Mouse (Mus musculus) C2C12 (cell line): Measurements from ENCODE around the gene Lypd6b. TPM values are rescaled to one million over a fixed set of nuclear protein-coding genes. Genes with fewer than 3 reads are reported as not detected.

Source experiments
- H3K27me3 ChIP-seq: one replicate; pipeline ENCODE4 v1.6.1; 2011; ENCODE audit not compliant: control insufficient read depth, insufficient read depth, insufficient read length
- H3K36me3 ChIP-seq: one replicate; pipeline ENCODE4 v1.6.1; 2011; ENCODE audit not compliant: control insufficient read depth, insufficient read depth
- H3K4me3 ChIP-seq: one replicate; pipeline ENCODE4 v1.5.1; 2011; ENCODE audit warnings: mild to moderate bottlenecking, control low read depth; ENCODE audit not compliant: poor library complexity, insufficient read depth, severe bottlenecking
- H3K79me2 ChIP-seq: one replicate; pipeline ENCODE4 v1.6.1; 2011; ENCODE audit not compliant: control insufficient read depth, insufficient read depth
- H3K79me3 ChIP-seq: one replicate; pipeline ENCODE4 v1.6.1; 2011; ENCODE audit warnings: low read depth, control low read depth
- H3ac ChIP-seq: one replicate; pipeline ENCODE3; 2011; ENCODE audit warnings: low read depth; ENCODE audit not compliant: control insufficient read depth, insufficient read length
- CEBPB ChIP-seq: IDR thresholded peaks from one replicate; pipeline ENCODE4 v1.6.1; 2011; ENCODE audit warnings: low read depth, mild to moderate bottlenecking, control low read depth, moderate library complexity
- CTCF ChIP-seq: IDR thresholded peaks from one replicate; pipeline ENCODE4 v1.5.1; 2011; ENCODE audit not compliant: control insufficient read depth, insufficient read depth, insufficient read length
- FOSL1 ChIP-seq: IDR thresholded peaks from one replicate; pipeline ENCODE4 v1.8.0; 2011; ENCODE audit warnings: mild to moderate bottlenecking, low read length; ENCODE audit not compliant: poor library complexity, insufficient read depth, severe bottlenecking
- MAX ChIP-seq: IDR thresholded peaks from one replicate; pipeline ENCODE4 v1.6.1; 2011; ENCODE audit warnings: mild to moderate bottlenecking, control low read depth
- MYOD1 ChIP-seq: IDR thresholded peaks from one replicate; pipeline ENCODE4 v1.6.1; 2011; ENCODE audit warnings: low read depth; ENCODE audit not compliant: control insufficient read depth, insufficient read length
- MYOG ChIP-seq: IDR thresholded peaks from one replicate; pipeline ENCODE4 v1.6.1; 2011; ENCODE audit not compliant: control insufficient read depth, insufficient read length; ENCODE audit errors: extremely low read depth
- USF1 ChIP-seq: IDR thresholded peaks from one replicate; pipeline ENCODE4 v1.6.1; 2011; ENCODE audit warnings: low read depth, mild to moderate bottlenecking, control low read depth, moderate library complexity
- polyA plus RNA-seq: library from polyadenylated mRNA; unstranded; fragments of >200 nt; fragmentation: generic; extraction: Trizol; gene quantifications from one replicate; pipeline ENCODE4 v1.2.1, GENCODE M21; 2012; ENCODE audit warnings: missing spikeins

Lypd6b gene
- polyA plus RNA-seq, 1 experiment, result 0.02 TPM

DNA sequence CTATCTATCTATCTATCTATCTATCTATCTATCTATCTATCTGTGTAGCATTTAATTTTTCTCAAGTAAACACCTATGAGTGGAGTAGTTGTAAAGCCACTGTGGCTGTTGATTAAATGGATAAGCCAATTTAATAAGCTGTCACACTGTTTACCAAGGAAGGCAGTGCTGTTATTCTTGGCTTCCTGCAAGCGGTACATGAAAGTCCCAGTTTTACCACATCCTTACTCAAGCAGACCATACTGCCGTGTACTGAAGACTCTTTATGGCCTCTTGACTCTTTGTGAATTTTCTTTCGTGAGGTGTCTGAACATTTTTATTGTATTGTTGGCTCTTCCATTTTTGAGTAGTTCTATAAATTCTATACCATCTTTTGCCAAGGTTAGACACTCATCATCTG lies 58.6 kb downstream of the Lypd6b start:
- Histone ChIP-seq H3K27me3 (no peaks in the 10 kb centered on the region), H3K36me3 (no peaks in the 10 kb centered on the region)

DNA sequence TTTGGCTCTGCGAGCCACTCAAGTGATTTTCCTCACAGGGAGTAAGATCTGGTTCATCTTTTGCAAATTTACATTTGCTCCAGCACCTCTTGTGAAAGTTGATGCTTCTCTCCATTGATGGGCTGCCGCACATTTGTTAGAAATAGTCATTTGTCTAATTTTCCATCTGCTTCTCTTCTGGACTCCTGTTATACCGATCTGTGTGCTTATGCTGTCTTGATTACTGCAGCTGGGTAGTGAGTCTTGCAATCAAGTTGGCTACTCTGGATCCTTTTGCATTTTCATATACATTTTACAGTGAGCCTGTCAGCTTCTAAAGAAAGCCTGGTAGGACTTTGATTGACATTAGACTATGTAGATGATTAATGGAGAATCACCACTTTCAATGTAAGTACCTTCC lies 59.4 kb downstream of the Lypd6b start:
- H3K27me3 ChIP-seq, result no peaks in the 10 kb centered on the region
- H3K36me3 ChIP-seq, result no peaks in the 10 kb centered on the region
- H3ac ChIP-seq, result no peak overlapping the region
- H3K79me2 ChIP-seq, result no peaks in the 10 kb centered on the region
- H3K79me3 ChIP-seq, result no peaks in the 10 kb centered on the region
- TF ChIP-seq MYOD1 (no peak), CEBPB (no peak), MAX (no peak), CTCF (no peak), MYOG (no peak), USF1 (no peak), FOSL1 (no peak)
- H3K4me3 ChIP-seq, result no peak overlapping the region

More for the DNA sequence above, 58.6 kb downstream of the Lypd6b start:
- no peaks in the 10 kb centered on the region for H3K79me2 ChIP-seq
- no peak overlapping the region for H3K4me3 ChIP-seq
- H3ac ChIP-seq, result no peak overlapping the region
- TF ChIP-seq CTCF, result no peak
- no peak for TF ChIP-seq MYOG
- no peaks in the 10 kb centered on the region for H3K79me3 ChIP-seq

DNA sequence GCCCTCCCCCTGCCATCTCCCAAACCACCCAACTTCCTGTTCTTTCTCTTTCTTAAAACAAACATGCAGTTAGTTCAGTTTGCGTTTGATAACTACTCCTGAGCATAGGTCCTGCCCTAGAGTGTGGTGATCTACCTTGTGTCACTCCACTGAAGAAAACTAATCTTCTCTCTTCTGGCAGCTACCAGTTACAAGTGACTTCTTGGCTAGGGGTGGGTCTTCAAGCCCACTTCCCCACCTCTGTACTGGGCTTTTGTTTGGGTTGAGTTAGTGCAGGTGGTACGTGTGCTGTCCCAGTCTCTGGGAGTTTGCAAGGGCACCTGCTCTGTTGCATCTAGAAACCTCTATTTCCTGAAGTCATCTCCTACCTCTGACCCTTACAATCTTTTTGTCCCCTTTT lies 60.3 kb downstream of the Lypd6b start:
- Histone ChIP-seq H3K79me2 (no peaks in the 10 kb centered on the region), H3K36me3 (no peaks in the 10 kb centered on the region), H3K79me3 (no peaks in the 10 kb centered on the region), H3K27me3 (no peaks in the 10 kb centered on the region), H3ac (no peak overlapping the region), H3K4me3 (no peak overlapping the region)
- TF ChIP-seq CTCF, result no peak
- no peak for TF ChIP-seq FOSL1
- no peak for TF ChIP-seq MYOG
- no peak for TF ChIP-seq USF1
- no peak for TF ChIP-seq CEBPB
- TF ChIP-seq MYOD1, result no peak
- TF ChIP-seq MAX, result no peak

DNA sequence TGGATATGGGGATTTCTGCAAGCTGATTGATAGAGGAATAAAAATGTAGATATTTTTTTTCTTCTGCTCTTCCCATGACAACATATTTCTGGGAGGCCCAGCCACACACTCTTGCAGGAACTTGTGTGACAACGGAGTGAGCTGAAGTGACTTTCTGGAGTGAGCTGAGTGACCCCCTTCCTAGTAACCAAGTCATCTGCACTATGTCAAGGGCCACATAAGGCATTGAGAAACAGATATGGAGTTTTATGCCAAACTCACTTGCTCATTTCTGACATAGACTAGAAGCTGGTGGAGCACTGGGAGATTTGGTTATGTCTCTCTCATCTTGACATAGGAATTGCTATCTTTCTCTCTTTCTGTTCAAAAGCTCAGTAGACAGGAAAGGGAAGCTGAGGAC lies 62.3 kb downstream of the Lypd6b start:
- H3ac ChIP-seq, result no peak overlapping the region
- no peaks in the 10 kb centered on the region for H3K27me3 ChIP-seq
- no peak overlapping the region for H3K4me3 ChIP-seq
- H3K36me3 ChIP-seq, result no peaks in the 10 kb centered on the region
- no peaks in the 10 kb centered on the region for H3K79me3 ChIP-seq
- TF ChIP-seq MAX (no peak), CTCF (no peak), FOSL1 (no peak), USF1 (no peak), MYOD1 (no peak), CEBPB (no peak), MYOG (no peak)
- no peaks in the 10 kb centered on the region for H3K79me2 ChIP-seq

DNA sequence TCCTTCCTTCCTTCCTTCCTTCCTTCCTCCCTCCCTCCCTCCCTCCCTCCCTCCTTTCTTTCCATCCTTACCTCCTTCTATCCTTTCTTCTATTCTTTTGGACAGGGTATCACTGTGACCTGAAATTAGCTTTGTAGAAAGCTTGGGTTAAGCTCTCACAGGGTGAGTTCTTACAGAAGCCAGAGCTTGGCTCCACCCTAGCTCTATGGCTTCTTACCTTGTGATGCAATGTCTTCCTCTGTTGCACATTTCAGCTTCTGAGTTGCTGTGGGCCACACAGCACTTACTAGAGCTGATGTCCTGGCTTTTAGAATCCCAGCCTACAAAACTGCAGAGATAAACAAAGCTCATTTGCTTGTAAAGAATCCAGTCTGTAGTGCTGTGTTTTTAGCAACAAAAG lies 64.5 kb downstream of the Lypd6b start:
- H3K79me3 ChIP-seq, result no peaks in the 10 kb centered on the region
- no peak overlapping the region for H3K4me3 ChIP-seq
- no peak for TF ChIP-seq USF1
- TF ChIP-seq FOSL1, result no peak
- no peak for TF ChIP-seq MYOG
- no peak for TF ChIP-seq MYOD1
- TF ChIP-seq MAX, result no peak
- no peak for TF ChIP-seq CTCF
- no peak for TF ChIP-seq CEBPB
- H3ac ChIP-seq, result no peak overlapping the region
- no peaks in the 10 kb centered on the region for H3K79me2 ChIP-seq
- H3K27me3 ChIP-seq, result no peaks in the 10 kb centered on the region
- H3K36me3 ChIP-seq, result no peaks in the 10 kb centered on the region

DNA sequence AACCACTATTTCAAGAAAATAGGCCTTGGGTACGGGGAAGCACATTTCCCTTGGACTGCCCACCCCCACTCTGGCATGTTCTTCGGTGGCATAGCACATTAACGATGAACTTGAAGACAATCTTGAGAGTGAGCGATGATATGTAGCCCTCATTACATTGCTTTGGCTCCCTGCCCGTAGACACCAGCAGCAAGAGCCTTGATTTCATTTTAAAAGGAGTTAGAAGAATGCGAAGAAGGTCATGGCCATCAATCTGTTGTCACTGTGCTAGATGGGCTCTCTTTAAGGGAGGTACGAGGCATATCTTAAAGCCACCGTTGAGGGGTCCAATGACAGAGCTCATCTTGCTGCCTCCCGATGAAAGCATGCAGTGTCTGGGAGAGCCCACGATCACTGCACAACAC lies 68.7 kb downstream of the Lypd6b start:
- Histone ChIP-seq H3K4me3 (no peak overlapping the region), H3K36me3 (no peaks in the 10 kb centered on the region), H3K27me3 (no peaks in the 10 kb centered on the region), H3ac (no peak overlapping the region), H3K79me2 (no peaks in the 10 kb centered on the region), H3K79me3 (no peaks in the 10 kb centered on the region)
- no peak for TF ChIP-seq MYOD1
- TF ChIP-seq CEBPB, result no peak
- TF ChIP-seq USF1, result no peak
- TF ChIP-seq CTCF, result no peak
- no peak for TF ChIP-seq MYOG
- no peak for TF ChIP-seq MAX
- TF ChIP-seq FOSL1, result no peak
